Mouse (Mus musculus) thymus, adult 2 months (tissue): ENCODE results near the gene Gm49358.

Experiments
- CTCF ChIP-seq: fragments of 200-500 bp; IDR thresholded peaks from 2 replicates; pipeline ENCODE4 v1.5.1; 2012; ENCODE audit warnings: mild to moderate bottlenecking, control low read depth, low read length, moderate library complexity, borderline replicate concordance; ENCODE audit not compliant: control insufficient read depth, poor library complexity, insufficient read depth; ENCODE audit errors: extremely low read depth
- POLR2A ChIP-seq: fragments of 200-500 bp; IDR thresholded peaks from 2 replicates; pipeline ENCODE4 v1.6.1; 2012; ENCODE audit warnings: mild to moderate bottlenecking, low read length, control low read depth, moderate library complexity; ENCODE audit not compliant: control insufficient read depth, poor library complexity, insufficient read depth; ENCODE audit errors: extremely low read depth

GRCm38 (mm10) chr10:86826929-86827328 is 63.2 kb downstream of the Gm49358 start:
- no peak for TF ChIP-seq CTCF
- no peak for TF ChIP-seq POLR2A
